Mouse (Mus musculus) hindbrain, embryonic 13.5 days (tissue): Measurements from ENCODE around the gene Amz1. TPM values are rescaled to one million over a fixed set of nuclear protein-coding genes. Genes with fewer than 3 reads are reported as not detected.

ENCODE experiments used
- ATAC-seq: fragments of 200-750 bp; cut with Nextera tagmentation; 2 replicates; pipeline ENCODE4 v1.8.0; 2017; ENCODE audit warnings: moderate TSS enrichment; ENCODE audit not compliant: low FRiP score
- H3K27ac ChIP-seq: fragments of 300-500 bp; sonication (generic); 2 replicates; pipeline ENCODE4 v1.5.1; 2015; ENCODE audit warnings: inconsistent platforms, mild to moderate bottlenecking, moderate library complexity
- H3K27me3 ChIP-seq: fragments of 300-500 bp; sonication (generic); 2 replicates; pipeline ENCODE4 v1.6.1; 2015; ENCODE audit warnings: mild to moderate bottlenecking, inconsistent platforms
- H3K36me3 ChIP-seq: fragments of 300-500 bp; sonication (generic); 2 replicates; pipeline ENCODE4 v1.6.1; 2015; ENCODE audit warnings: mild to moderate bottlenecking, inconsistent platforms
- H3K4me1 ChIP-seq: fragments of 300-500 bp; sonication (generic); replicated peaks from 2 replicates; pipeline ENCODE4 v1.6.1; 2015; ENCODE audit warnings: inconsistent platforms
- H3K4me2 ChIP-seq: fragments of 300-500 bp; sonication (generic); 2 replicates; pipeline ENCODE4 v1.6.1; 2015; ENCODE audit warnings: inconsistent platforms, mild to moderate bottlenecking, moderate library complexity
- H3K4me3 ChIP-seq: fragments of 300-500 bp; sonication (generic); 2 replicates; pipeline ENCODE4 v1.5.1; 2015; ENCODE audit warnings: mild to moderate bottlenecking, inconsistent platforms
- H3K9ac ChIP-seq: fragments of 300-500 bp; sonication (generic); 2 replicates; pipeline ENCODE4 v1.6.1; 2015; ENCODE audit warnings: mild to moderate bottlenecking, inconsistent platforms
- H3K9me3 ChIP-seq: fragments of 300-500 bp; sonication (generic); 2 replicates; pipeline ENCODE4 v1.6.1; 2016; ENCODE audit warnings: inconsistent platforms
- WGBS: fragments of 180-500 bp; shearing (Covaris S2); methylation state at CpG from one replicate; pipeline ENCODE4 v1.1.7; 2015; 5-methylcytosine and 5-hydroxymethylcytosine counted together
- polyA plus RNA-seq: library from polyadenylated mRNA; unstranded; fragments of >200 nt; fragmentation: Nextera tagmentation; extraction: Ambion mirVana; gene quantifications from 2 replicates; pipeline ENCODE4 v1.2.1, GENCODE M21; 2015

The Amz1 gene
- polyA plus RNA-seq, 1 experiment from 2014 or later = 2.2 TPM

DNA sequence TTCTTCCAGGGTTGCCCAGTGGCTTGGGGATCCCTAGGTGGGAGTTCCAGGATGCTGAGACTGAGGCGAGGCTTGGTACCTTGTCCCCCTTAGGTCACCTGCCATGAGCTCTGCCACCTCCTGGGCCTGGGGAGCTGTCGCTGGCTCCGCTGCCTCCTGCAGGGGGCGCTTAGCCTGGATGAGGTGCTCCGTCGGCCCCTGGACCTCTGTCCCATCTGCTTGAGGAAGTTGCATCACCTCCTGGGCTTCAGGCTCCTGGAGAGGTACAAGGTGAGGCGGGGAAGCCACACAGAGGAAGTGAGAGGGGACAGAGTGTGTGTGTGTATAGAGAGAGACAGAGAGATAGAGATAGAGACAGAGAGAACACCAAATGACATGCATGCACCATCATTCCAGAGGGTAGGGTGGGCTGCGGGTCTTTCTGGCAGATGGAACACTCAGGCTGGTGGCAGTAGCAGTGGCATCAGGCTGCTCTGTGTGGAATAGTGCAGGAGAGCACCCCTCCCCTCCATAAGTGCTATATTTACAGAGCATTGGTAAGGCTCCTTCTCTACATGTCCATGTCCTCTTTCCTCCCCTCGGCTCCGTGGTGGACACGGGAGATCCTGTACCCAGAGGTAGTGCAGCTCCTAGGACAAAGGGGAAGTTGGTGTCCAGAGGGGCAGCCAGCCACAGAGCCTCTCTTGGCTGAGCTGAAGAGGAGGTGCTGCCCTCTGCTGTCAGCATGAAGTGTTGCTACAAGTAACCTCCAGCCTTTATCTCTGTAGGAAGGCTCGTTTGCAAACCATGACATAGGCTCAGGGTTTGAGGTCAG, 25.3 kb downstream of the Amz1 start:
- Histone ChIP-seq H3K27ac (no peak overlapping the region), H3K4me2 (peak overlapping the region; percentile 44), H3K9ac (peak overlapping the region; percentile 57), H3K36me3 (peaks cover 6% of the 10 kb centered on the region; the same call in 1 of the 2 replicates), H3K9me3 (no peaks in the 10 kb centered on the region), H3K27me3 (no peaks in the 10 kb centered on the region), H3K4me3 (peak overlapping the region; percentile 18), H3K4me1 (peaks cover 15% of the 10 kb centered on the region)
- WGBS = 21% methylated on average over 12 of the region's 12 CpGs
- ATAC-seq = peak; percentile 53

DNA sequence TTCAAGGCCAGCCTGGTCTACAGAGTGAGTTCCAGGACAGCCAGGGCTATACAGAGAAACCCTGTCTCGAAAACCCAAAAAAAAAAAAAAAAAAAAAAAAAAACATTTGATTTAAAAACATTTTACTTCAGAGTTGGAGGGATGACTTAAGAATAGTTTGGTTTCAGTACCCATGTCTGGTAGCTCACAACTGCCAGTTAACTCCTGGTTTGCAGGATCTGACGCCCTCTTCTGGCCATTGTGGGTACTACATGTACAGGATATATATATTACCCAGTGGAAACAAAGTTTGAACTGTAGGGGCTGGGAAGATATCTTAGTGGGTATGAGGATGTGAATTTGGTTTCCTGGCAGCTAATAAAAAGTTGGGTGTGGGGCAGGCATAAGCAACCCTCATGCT, 27.0 kb downstream of the Amz1 start:
- Histone ChIP-seq H3K4me3 (no peak overlapping the region), H3K27ac (no peak overlapping the region), H3K9ac (no peak overlapping the region), H3K27me3 (no peaks in the 10 kb centered on the region), H3K9me3 (no peaks in the 10 kb centered on the region), H3K4me1 (peaks cover 15% of the 10 kb centered on the region), H3K4me2 (no peak overlapping the region), H3K36me3 (peaks cover 13% of the 10 kb centered on the region)
- no peak for ATAC-seq
- WGBS = 3% methylated on average over 1 of the region's 2 CpGs

DNA sequence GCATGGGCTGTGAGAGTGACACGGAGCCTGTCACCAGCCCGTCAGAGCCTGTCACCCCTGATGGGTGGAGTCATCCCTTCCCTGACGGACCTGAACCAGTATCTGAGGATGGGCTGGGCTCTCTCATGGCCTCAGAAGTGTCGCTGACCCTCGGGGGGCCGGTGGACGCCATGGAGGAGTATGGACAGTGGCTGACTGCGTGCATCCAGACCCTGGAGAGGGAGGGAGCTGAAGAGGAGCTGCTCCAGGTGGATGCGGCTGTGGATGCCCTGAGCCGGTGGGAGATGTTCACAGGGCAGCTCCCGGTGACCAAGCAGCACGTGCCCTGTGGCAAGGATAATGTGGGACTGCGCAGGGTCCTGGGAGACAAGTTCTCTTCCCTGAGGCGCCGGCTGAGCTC, 28.1 kb downstream of the Amz1 start:
- no peak overlapping the region for H3K27ac ChIP-seq
- peaks cover 21% of the 10 kb centered on the region for H3K36me3 ChIP-seq
- no peaks in the 10 kb centered on the region for H3K27me3 ChIP-seq
- peaks cover 15% of the 10 kb centered on the region for H3K4me1 ChIP-seq
- no peak overlapping the region for H3K4me2 ChIP-seq
- ATAC-seq = no peak
- no peak overlapping the region for H3K4me3 ChIP-seq
- 89% methylated on average over 15 of the region's 15 CpGs for WGBS
- no peaks in the 10 kb centered on the region for H3K9me3 ChIP-seq
- no peak overlapping the region for H3K9ac ChIP-seq

DNA sequence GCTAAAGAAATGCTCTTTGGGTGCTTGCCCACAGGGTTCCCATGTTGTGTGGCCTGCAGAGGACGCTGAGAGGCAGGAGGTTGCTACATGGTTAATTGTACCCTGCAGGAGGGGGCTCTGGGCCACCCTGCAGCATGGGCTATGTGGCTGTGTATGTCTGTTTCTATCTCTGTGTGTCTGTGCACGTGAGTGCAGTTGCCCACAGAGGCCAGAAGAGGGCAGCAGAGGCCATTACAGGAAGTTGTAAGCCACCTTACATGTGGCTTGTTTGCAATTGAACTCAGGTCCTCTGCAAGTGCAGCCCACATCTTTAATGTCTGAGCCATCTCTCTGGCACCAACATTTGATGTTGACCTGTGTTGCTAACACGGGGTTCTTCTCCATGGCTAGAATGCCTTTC, 28.7 kb downstream of the Amz1 start:
- ATAC-seq = no peak
- WGBS = 100% methylated on average over 3 of the region's 3 CpGs
- Histone ChIP-seq H3K27ac (no peak overlapping the region), H3K4me3 (no peak overlapping the region), H3K27me3 (no peaks in the 10 kb centered on the region), H3K4me2 (no peak overlapping the region), H3K9me3 (no peaks in the 10 kb centered on the region), H3K9ac (no peak overlapping the region), H3K4me1 (peaks cover 15% of the 10 kb centered on the region), H3K36me3 (peaks cover 26% of the 10 kb centered on the region)

DNA sequence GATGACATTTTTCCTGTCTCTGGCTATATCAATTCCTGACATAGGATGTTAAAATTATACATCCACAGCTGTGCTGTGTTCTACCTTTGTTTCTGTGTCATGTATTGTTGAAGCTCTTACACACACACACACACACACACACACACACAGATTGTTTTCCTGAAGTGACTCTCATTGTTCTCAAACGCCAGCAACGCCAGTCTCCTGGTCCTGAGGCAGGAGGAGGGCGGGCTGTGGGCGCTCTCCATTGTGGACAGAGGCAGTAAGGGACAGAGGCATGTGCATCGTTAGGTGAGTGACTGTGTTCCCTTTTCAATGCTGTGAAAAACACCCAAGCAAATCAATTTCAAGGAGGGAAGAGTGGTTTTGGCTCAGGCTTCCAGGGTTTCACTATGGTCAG, 29.3 kb downstream of the Amz1 start:
- H3K4me2 ChIP-seq = no peak overlapping the region
- WGBS = 47% methylated on average over 5 of the region's 5 CpGs
- no peak overlapping the region for H3K4me3 ChIP-seq
- no peak for ATAC-seq
- H3K27ac ChIP-seq = 0 out of 2 replicates have a peak overlapping the region, but pooled peaks have one; percentile 9
- H3K9me3 ChIP-seq = no peaks in the 10 kb centered on the region
- H3K36me3 ChIP-seq = peaks cover 32% of the 10 kb centered on the region
- H3K9ac ChIP-seq = no peak overlapping the region
- peaks cover 15% of the 10 kb centered on the region for H3K4me1 ChIP-seq
- H3K27me3 ChIP-seq = no peaks in the 10 kb centered on the region

DNA sequence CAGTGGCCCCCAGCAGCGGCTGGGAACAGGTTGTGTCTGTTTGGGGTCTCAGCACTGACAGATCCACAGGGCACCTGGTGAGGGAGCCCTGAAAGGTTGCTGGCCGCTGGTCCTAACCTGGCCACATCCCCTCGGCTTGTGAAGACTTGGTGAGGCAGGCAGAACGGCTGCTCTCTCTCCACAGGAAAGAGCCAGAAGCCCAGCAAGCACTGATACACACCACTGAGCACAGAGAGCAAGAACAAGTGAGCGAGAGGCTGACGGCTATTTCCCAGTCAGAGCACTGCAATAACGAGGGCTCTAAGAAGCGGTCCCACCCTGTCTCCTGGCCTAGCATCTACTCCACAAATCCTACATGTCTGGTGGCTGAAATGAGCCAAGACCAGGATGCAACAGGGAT, 34.9 kb downstream of the Amz1 start:
- 83% methylated on average over 8 of the region's 8 CpGs for WGBS
- Histone ChIP-seq H3K9me3 (no peaks in the 10 kb centered on the region), H3K9ac (no peak overlapping the region), H3K4me2 (no peak overlapping the region), H3K36me3 (peaks cover 73% of the 10 kb centered on the region), H3K27me3 (no peaks in the 10 kb centered on the region), H3K4me1 (peaks cover 15% of the 10 kb centered on the region), H3K27ac (no peak overlapping the region), H3K4me3 (no peak overlapping the region)
- ATAC-seq = no peak

DNA sequence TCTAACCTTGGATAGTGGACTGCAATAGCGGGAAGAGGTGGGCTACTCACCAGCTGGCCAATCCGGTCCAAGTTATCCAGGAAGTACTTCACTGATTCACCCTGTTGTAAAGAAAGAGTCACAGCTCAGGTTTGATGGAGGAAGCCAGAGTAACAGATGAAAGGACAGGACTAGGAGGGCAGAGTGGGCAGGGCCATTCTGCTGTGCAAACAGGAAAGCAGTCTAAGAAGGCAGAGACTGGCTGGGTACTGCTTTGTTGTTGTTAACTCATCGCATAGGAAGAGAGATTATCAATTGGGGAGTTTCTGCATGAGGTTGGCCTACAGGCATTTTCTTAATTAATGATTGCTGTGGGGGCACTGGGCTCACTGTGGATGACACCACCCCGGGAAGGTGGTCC, 38.6 kb downstream of the Amz1 start:
- Histone ChIP-seq H3K36me3 (peaks cover 60% of the 10 kb centered on the region), H3K4me3 (no peak overlapping the region), H3K27me3 (no peaks in the 10 kb centered on the region), H3K4me2 (no peak overlapping the region), H3K4me1 (peaks cover 23% of the 10 kb centered on the region), H3K9me3 (no peaks in the 10 kb centered on the region), H3K27ac (no peak overlapping the region), H3K9ac (no peak overlapping the region)
- WGBS = 94% methylated on average over 4 of the region's 4 CpGs
- no peak for ATAC-seq

DNA sequence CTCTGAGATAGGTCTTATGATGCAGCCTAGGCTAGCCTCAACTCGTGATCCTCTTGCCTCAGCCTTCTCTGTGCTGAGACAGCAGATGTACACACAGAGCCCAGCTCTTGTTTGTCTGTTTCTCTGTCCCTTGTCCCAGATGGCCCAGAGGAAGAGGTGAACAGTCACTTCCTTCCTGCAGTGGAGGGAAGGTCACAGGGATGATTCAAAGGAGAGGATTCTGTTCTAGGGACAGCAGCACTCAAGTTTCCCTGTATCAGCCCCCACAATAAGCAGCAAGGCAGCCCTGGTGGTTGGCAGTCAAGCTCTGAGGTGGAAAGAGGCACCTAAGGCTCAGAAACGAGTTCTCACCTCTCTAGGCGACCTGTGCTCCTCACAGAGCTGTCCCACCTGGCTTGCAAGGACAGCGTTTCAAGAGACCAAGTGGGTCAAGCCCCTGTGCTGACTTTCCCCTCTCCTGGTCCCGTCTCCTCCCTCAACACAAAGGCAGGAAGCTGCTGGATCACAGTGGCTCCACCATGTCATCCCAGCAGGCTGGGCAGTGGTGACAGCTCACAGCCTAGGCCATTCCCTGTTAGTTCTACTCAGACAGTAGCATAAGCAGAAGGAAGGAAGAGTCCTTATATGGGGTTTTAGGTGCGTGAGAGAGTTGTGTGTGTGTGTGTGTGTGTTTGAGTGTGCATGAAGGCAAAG, 41.1 kb downstream of the Amz1 start:
- no peak overlapping the region for H3K4me2 ChIP-seq
- no peak overlapping the region for H3K9ac ChIP-seq
- ATAC-seq = no peak
- H3K4me1 ChIP-seq = peaks cover 46% of the 10 kb centered on the region
- no peak overlapping the region for H3K4me3 ChIP-seq
- no peaks in the 10 kb centered on the region for H3K27me3 ChIP-seq
- H3K27ac ChIP-seq = no peak overlapping the region; the same call in none of the 2 replicates
- no peaks in the 10 kb centered on the region for H3K9me3 ChIP-seq
- WGBS = 78% methylated on average over 6 of the region's 6 CpGs
- H3K36me3 ChIP-seq = peaks cover 35% of the 10 kb centered on the region

DNA sequence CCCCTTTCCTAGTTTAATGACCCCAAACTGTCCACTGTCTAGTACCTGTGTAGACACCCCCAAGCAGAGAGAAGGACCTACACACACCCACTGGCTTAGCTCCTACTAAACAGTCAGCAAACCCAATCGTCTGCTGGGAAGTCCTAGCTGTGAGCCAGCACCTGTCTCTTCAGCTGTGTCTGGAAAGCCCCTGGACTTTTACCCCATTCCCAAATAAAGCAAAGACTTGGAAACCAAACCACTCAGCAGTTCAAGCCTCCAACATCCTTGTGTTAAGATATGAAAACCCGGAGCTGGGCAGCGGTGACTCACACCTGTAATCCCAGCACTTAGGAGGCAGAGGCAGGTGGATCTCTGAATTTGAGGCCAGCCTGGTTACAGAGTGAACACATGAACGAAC, 42.6 kb downstream of the Amz1 start:
- H3K9ac ChIP-seq = no peak overlapping the region
- ATAC-seq = no peak
- H3K4me1 ChIP-seq = peaks cover 56% of the 10 kb centered on the region
- no peaks in the 10 kb centered on the region for H3K9me3 ChIP-seq
- WGBS = 92% methylated on average over 4 of the region's 4 CpGs
- no peak overlapping the region for H3K27ac ChIP-seq
- no peaks in the 10 kb centered on the region for H3K27me3 ChIP-seq
- no peak overlapping the region for H3K4me2 ChIP-seq
- H3K4me3 ChIP-seq = no peak overlapping the region
- peaks cover 20% of the 10 kb centered on the region for H3K36me3 ChIP-seq

DNA sequence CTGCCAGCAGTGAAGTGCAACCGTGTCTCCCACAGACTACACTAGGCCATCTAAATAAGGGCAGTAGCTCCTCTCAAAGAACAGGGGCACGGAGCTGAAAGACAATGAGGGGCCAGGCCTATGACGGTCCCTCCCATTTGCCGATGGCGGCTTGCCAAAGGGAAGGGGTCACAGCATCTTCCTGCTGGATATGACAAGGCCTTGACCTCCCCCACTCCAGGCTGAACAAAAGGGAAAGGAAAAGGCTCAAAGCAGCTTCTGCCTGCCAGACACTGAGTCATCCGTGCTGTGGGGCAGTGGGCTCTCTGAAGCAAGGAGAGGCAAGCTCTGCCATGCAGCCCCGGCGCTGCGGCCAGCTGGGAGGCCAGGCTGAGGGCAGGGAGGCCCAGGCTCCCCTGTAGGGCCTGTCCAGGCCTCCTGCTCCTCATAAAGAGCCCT, 43.8 kb downstream of the Amz1 start:
- no peak overlapping the region for H3K4me3 ChIP-seq
- no peaks in the 10 kb centered on the region for H3K27me3 ChIP-seq
- H3K36me3 ChIP-seq = peaks cover 8% of the 10 kb centered on the region
- H3K9ac ChIP-seq = peak overlapping the region; percentile 60
- H3K9me3 ChIP-seq = no peaks in the 10 kb centered on the region
- 4% methylated on average over 9 of the region's 9 CpGs for WGBS
- peak overlapping the region; percentile 93 for H3K27ac ChIP-seq
- ATAC-seq = peak; percentile 63
- H3K4me1 ChIP-seq = peaks cover 60% of the 10 kb centered on the region
- no peak overlapping the region for H3K4me2 ChIP-seq

DNA sequence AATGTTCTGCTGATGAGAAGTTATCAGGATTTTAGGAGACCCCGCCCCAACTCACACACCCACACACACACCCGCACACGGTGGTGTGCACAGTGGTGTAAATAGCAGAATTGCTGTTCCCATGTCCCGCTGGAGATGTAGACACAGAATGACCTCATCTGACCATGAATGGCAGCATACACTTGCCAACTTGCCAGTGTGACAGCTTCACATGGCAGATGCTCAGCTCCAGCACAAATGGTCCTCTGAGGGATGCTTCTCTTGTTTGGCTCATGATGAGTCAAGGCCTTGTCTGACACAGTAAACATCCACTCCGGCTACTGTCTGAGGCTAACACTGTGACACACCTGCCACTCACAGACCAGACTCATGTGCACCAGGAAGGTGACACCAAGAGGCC, 44.4 kb downstream of the Amz1 start:
- Histone ChIP-seq H3K4me3 (no peak overlapping the region), H3K9me3 (no peaks in the 10 kb centered on the region), H3K27ac (peak overlapping the region; percentile 93), H3K9ac (peak overlapping the region; percentile 60; the same call in 1 of the 2 replicates), H3K27me3 (no peaks in the 10 kb centered on the region), H3K4me1 (peaks cover 56% of the 10 kb centered on the region), H3K36me3 (peaks cover 7% of the 10 kb centered on the region), H3K4me2 (no peak overlapping the region)
- WGBS = 59% methylated on average over 5 of the region's 5 CpGs
- ATAC-seq = peak; percentile 38; the same call in 1 of the 2 replicates

DNA sequence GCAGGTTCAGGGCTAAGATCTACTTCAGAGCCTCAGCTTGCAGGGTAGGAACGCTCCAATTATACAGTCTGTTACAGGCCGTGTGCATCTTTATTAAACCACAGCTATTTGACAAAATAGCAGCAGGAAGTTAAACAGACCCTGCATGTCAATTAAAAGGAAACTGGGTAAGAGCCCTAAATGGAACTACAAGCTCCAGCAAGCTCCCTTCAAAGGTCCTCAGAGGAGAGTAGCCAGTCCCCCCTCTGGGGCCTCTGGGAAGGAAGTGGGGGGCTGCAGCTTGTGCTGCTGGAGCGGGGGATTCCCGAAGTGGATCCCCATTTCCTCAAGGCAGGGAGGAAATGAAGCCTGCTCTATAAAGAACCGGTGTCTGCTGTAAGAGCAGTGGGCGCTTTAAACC, 47.7 kb downstream of the Amz1 start:
- Histone ChIP-seq H3K4me1 (peaks cover 57% of the 10 kb centered on the region), H3K9ac (peak overlapping the region; percentile 53)

More for the DNA sequence above, 47.7 kb downstream of the Amz1 start:
- no peaks in the 10 kb centered on the region for H3K27me3 ChIP-seq
- peak overlapping the region; percentile 77 for H3K27ac ChIP-seq
- 57% methylated on average over 6 of the region's 6 CpGs for WGBS
- H3K4me3 ChIP-seq = no peak overlapping the region
- ATAC-seq = no peak
- H3K4me2 ChIP-seq = no peak overlapping the region
- no peaks in the 10 kb centered on the region for H3K9me3 ChIP-seq
- H3K36me3 ChIP-seq = peaks cover 9% of the 10 kb centered on the region
